Mouse (Mus musculus) hindbrain, embryonic 16.5 days (tissue): Measurements from ENCODE around the gene Rtn3. TPM values are rescaled to one million over a fixed set of nuclear protein-coding genes. Genes with fewer than 3 reads are reported as not detected.

Experiments
- ATAC-seq: fragments of 200-750 bp; cut with Nextera tagmentation; 2 replicates; pipeline ENCODE4 v1.8.0; 2017; ENCODE audit warnings: moderate TSS enrichment, moderate library complexity
- H3K27ac ChIP-seq: fragments of 300-500 bp; sonication (generic); 2 replicates; pipeline ENCODE4 v1.5.1; 2014; ENCODE audit warnings: low read depth, mild to moderate bottlenecking, control low read depth, low read length, moderate library complexity
- H3K27me3 ChIP-seq: fragments of 300-500 bp; sonication (generic); replicated peaks from 2 replicates; pipeline ENCODE4 v1.6.1; 2014; ENCODE audit warnings: low read length; ENCODE audit not compliant: control insufficient read depth, insufficient read depth
- H3K36me3 ChIP-seq: fragments of 300-500 bp; sonication (generic); 2 replicates; pipeline ENCODE4 v1.6.1; 2014; ENCODE audit warnings: mild to moderate bottlenecking, low read length, moderate library complexity, mixed read lengths; ENCODE audit not compliant: control insufficient read depth, insufficient read depth
- H3K4me1 ChIP-seq: fragments of 300-500 bp; sonication (generic); 2 replicates; pipeline ENCODE4 v1.6.1; 2014; ENCODE audit warnings: low read depth, low read length; ENCODE audit not compliant: control insufficient read depth, insufficient read depth
- H3K4me2 ChIP-seq: fragments of 300-500 bp; sonication (generic); 2 replicates; pipeline ENCODE4 v1.6.1; 2014; ENCODE audit warnings: mild to moderate bottlenecking, low read length, control low read depth, moderate library complexity
- H3K4me3 ChIP-seq: fragments of 300-500 bp; sonication (generic); 2 replicates; pipeline ENCODE4 v1.5.1; 2014; ENCODE audit warnings: mild to moderate bottlenecking, low read length, control low read depth, moderate library complexity
- H3K9ac ChIP-seq: fragments of 300-500 bp; sonication (generic); 2 replicates; pipeline ENCODE4 v1.6.1; 2014; ENCODE audit warnings: low read depth, mild to moderate bottlenecking, control low read depth, low read length, moderate library complexity
- H3K9me3 ChIP-seq: fragments of 300-500 bp; sonication (generic); 2 replicates; pipeline ENCODE4 v1.6.1; 2014; ENCODE audit warnings: mild to moderate bottlenecking, low read length, moderate library complexity; ENCODE audit not compliant: control insufficient read depth
- WGBS: fragments of 180-500 bp; shearing (Covaris S2); extraction: QIAGEN DNeasy Blood & Tissue Kit; methylation state at CpG from one replicate; pipeline ENCODE4 v1.1.7; 2014; 5-methylcytosine and 5-hydroxymethylcytosine counted together
- polyA plus RNA-seq: library from polyadenylated mRNA; unstranded; fragments of >200 nt; fragmentation: Nextera tagmentation; extraction: Ambion mirVana; gene quantifications from 2 replicates; pipeline ENCODE4 v1.2.1, GENCODE M21; 2015

Gene Rtn3
- polyA plus RNA-seq, 1 experiment from 2014 or later, result 693 TPM

DNA sequence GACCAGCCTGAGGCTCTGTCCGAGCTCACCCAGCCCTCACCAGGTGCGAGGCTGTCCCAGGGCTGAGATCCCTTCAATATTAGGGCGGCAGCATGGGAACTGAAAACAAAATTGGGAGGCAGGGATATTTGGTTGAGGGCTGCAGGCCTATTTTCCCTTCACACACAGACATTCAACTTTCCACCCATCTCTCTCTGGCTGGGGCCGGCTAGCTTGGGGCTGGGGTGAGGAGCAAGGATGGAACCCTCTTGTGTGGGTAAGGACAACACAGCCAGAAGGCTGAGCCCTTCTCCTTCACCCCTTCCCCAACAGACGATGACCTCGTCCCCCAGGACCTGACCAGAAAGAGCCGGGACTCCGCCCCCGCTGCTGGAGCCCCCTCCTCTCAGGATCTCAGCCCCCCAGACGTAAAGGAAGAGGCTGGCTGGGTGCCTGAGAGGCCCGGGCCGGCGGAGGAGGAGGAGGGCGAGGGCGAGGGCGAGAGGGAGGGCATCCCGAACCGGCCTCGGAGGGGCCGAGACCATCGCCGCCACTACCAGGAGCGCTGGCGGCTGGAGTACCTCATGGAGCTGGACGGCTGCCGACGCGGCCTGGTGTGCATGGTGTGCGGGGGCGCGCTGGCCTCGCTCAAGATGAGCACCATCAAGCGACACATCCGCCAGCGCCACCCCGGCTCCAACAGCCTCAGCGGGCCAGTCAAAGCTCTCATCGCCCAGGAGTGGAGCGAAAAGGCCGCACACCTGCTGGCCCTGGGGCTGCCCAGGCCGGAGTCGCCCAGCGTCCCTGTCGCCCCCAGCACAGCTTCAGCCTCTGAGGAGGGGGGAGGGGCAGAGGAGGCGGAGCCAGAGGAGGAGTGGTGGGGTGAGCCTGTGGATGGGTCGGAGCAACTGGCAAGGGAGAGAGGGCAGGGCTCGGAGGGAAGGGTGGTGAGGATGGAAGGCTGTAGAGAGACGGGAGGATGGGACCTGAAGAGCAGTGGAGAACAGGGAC lies 61.2 kb downstream of the Rtn3 start:
- Histone ChIP-seq H3K9me3 (no peaks in the 10 kb centered on the region), H3K27me3 (no peaks in the 10 kb centered on the region), H3K9ac (peak overlapping the region; percentile 69), H3K4me3 (peak overlapping the region; percentile 41), H3K4me1 (peaks cover 63% of the 10 kb centered on the region), H3K27ac (peak overlapping the region; percentile 86), H3K36me3 (peaks cover 10% of the 10 kb centered on the region; the same call in 1 of the 2 replicates), H3K4me2 (peak overlapping the region; percentile 57)
- WGBS, result 8% methylated on average over 43 of the region's 48 CpGs
- ATAC-seq, result peak; percentile 18

- H3K4me1 ChIP-seq, result peaks cover 68% of the 10 kb centered on the region
- peak overlapping the region; percentile 12 for H3K4me3 ChIP-seq
- 26% methylated on average over 27 of the region's 27 CpGs for WGBS
Measured at GRCm38 (mm10) chr19:7420841-7421601, 62.1 kb downstream of the Rtn3 start.

DNA sequence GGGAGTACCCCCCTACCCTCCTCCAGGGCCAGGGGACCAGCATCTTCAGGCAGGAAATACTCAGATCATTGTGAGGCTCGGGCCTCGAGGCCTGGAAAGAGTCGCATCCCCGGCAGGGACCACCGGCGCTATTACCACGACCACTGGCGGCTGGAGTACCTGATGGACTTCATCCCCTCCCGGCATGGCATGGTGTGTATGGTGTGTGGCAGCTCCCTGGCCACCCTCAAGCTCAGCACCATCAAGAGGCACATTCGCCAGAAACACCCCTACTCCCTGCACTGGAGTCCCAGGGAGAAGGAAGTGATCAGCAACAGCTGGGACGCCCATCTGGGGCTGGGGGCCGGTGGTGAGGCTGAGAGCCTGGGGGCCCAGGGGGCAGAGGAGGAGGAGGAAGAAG lies 63.0 kb downstream of the Rtn3 start:
- Histone ChIP-seq H3K9me3 (no peaks in the 10 kb centered on the region), H3K4me1 (peaks cover 68% of the 10 kb centered on the region), H3K27ac (0 out of 2 replicates have a peak overlapping the region, but pooled peaks have one; percentile 2), H3K27me3 (no peaks in the 10 kb centered on the region), H3K4me2 (peak overlapping the region; percentile 59), H3K9ac (peak overlapping the region; percentile 100), H3K36me3 (0 out of 2 replicates have a peak, but pooled peaks cover 4% of the 10 kb centered on the region), H3K4me3 (peak overlapping the region; percentile 6)
- ATAC-seq, result no peak
- WGBS, result 47% methylated on average over 12 of the region's 12 CpGs

More at GRCm38 (mm10) chr19:7420841-7421601, 62.1 kb downstream of the Rtn3 start:
- peak overlapping the region; percentile 69 for H3K9ac ChIP-seq
- H3K4me2 ChIP-seq, result peak overlapping the region; percentile 57
- H3K27me3 ChIP-seq, result no peaks in the 10 kb centered on the region
- H3K36me3 ChIP-seq, result peaks cover 6% of the 10 kb centered on the region; the same call in 1 of the 2 replicates
- H3K9me3 ChIP-seq, result no peaks in the 10 kb centered on the region
- ATAC-seq, result no peak
- peak overlapping the region; percentile 86 for H3K27ac ChIP-seq

- Histone ChIP-seq H3K9ac (peak overlapping the region; percentile 100), H3K9me3 (no peaks in the 10 kb centered on the region), H3K4me1 (peaks cover 60% of the 10 kb centered on the region), H3K27ac (peak overlapping the region; percentile 100), H3K36me3 (0 out of 2 replicates have a peak, but pooled peaks cover 4% of the 10 kb centered on the region), H3K4me2 (peak overlapping the region; percentile 59), H3K27me3 (no peaks in the 10 kb centered on the region), H3K4me3 (peak overlapping the region; percentile 85)
- WGBS, result 15% methylated on average over 6 of the region's 6 CpGs
- no peak for ATAC-seq
Measured at GRCm38 (mm10) chr19:7419134-7419533, 63.9 kb downstream of the Rtn3 start.

GRCm38 (mm10) chr19:7417911-7418849 lies 64.9 kb downstream of the Rtn3 start:
- Histone ChIP-seq H3K9ac (peak overlapping the region; percentile 100), H3K4me3 (peak overlapping the region; percentile 85), H3K4me2 (peak overlapping the region; percentile 59), H3K4me1 (peaks cover 50% of the 10 kb centered on the region), H3K9me3 (no peaks in the 10 kb centered on the region), H3K27me3 (no peaks in the 10 kb centered on the region), H3K36me3 (0 out of 2 replicates have a peak, but pooled peaks cover 4% of the 10 kb centered on the region), H3K27ac (peak overlapping the region; percentile 100)
- ATAC-seq, result peak; percentile 67
- 2% methylated on average over 38 of the region's 59 CpGs for WGBS

DNA sequence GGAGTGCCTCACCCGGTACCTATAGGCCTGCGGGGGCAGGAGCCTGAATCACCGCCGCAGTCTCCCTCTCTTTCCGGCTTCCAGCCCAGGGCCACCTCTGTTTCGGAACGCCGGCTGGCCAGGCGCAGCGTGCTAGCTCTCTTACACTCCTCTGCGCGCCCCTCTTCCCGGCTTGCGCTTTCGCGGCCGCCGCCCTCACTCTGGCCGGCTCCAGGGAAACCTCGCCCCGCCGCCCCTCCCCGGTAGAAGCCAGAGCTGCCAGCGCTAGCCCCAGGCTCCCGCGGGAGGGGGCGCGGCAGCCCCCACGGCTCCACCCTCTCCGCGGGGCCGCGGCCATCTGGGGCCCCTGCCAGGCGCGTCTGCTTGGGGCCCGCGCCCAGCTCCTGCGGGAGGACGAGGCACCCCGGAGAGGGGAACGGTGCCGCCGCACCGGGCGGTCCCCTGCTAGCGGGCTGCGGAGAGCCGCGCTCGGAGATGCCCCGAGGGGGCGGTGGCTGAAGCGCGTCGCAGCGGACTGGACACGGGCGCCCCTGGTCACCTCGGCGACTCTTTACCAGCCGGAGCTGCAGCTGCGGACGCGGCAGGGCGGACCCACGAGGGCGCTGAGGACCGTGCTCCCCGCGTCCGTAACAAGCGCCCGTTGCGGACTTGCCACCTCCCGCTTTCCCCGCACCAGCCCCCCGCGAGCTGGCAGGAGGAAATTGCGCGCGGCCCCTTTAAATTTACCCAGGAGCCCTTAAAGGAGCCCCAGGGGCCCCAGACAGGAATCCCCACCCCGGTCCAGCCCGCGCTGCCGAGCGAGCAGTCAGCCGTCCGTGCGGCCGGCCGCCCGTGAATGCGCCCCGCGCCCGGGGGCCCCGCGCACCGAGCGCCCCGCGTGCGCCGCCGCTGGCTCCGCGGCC lies 66.0 kb downstream of the Rtn3 start, which contains the start of gene 2700081O15Rik:
Gene 2700081O15Rik, plus strand, starts transcription at position 792 of the 902 bp plus-strand sequence.
- Histone ChIP-seq H3K4me3 (peak within 1 kb of the TSS; percentile 85), H3K4me1 (peaks cover 39% of the 10 kb centered on the region), H3K27ac (peak within 1 kb of the TSS; percentile 100), H3K9ac (peak within 1 kb of the TSS; percentile 100), H3K27me3 (no peaks in the 10 kb centered on the region), H3K36me3 (0 out of 2 replicates have a peak, but pooled peaks cover 3% of the 10 kb centered on the region), H3K9me3 (no peaks in the 10 kb centered on the region), H3K4me2 (peak within 1 kb of the TSS; percentile 59)
- under 1% methylated on average over 97 of the region's 107 CpGs for WGBS
- peak; percentile 58 for ATAC-seq

GRCm38 (mm10) chr19:7415916-7416833 lies 66.9 kb downstream of the Rtn3 start:
- Histone ChIP-seq H3K27ac (peak overlapping the region; percentile 100), H3K36me3 (no peaks in the 10 kb centered on the region), H3K27me3 (no peaks in the 10 kb centered on the region), H3K4me1 (peaks cover 30% of the 10 kb centered on the region), H3K4me2 (peak overlapping the region; percentile 59), H3K9me3 (no peaks in the 10 kb centered on the region), H3K4me3 (peak overlapping the region; percentile 85), H3K9ac (peak overlapping the region; percentile 100)
- no peak; the same call in 1 of the 2 replicates for ATAC-seq
- 27% methylated on average over 22 of the region's 22 CpGs for WGBS
